Mouse (Mus musculus): ENCODE results near the gene Gm20388. TPM values are rescaled to one million over a fixed set of nuclear protein-coding genes. Genes with fewer than 3 reads are reported as not detected.

The Gm20388 gene
- total and polyA plus RNA-seq, 2 experiments from 2014 or later, result 51.3 TPM; not detected in 1

DNA sequence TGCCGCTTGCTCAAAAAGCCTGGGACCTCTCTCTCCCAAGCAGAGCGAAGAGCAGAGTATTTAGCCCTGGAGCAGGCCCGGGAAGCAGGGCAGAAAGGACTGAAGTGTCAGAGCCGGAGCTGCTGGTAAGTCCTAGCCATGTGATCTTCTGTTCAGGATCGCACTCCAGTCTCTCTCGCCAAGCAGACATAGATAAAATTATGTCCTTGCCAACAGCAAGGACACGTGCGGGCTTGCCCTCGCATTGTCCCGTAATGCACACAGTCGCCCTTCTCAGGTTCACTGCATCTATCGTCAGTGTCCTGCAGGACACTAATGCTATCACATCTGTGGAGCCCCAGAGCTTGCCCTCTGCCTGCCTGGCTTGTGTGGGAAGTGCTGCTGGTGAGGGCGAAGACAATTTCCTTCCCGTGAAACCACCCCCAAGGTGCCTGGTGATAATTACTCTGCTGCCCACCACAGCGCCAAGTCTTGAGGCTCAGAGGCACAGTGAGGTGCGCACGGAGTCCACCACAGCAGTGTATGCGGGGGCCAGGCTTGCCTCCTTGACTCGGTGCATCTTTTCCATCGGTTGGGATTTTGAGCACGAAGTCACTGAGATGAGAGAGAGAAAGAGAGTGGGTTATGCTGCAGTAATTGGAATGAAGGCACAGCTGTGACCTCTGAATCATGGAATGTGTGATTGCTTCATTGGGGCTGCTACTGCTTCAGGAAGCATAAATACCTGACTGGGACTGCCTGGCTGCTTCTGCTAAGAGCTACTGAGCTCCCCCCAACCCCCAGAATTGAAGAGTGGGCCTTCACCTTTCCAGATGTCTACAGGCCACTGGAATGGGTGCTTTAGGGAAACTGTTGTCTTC, 4170.1 kb downstream of the Gm20388 start:
- DNase-seq, result no peak
- no peaks in the 10 kb centered on the region for H3K36me3 ChIP-seq (ENCODE audit: insufficient read depth)
- H3K4me1 ChIP-seq (ENCODE audit: insufficient read depth), result no peaks in the 10 kb centered on the region
- WGBS, result 85% methylated on average over 21 of the region's 21 CpGs
- no peaks in the 10 kb centered on the region for H3K27me3 ChIP-seq (ENCODE audit: insufficient read depth, low read length)
- no peak overlapping the region for H3K4me3 ChIP-seq (ENCODE audit: low read depth, low read length)
- no peak overlapping the region for H3K9ac ChIP-seq
- H3K27ac ChIP-seq (ENCODE audit: low read depth, low read length), result no peak overlapping the region
- no peaks in the 10 kb centered on the region for H3K9me3 ChIP-seq (ENCODE audit: low read length)
- ATAC-seq, result no peak
- no peak overlapping the region for H3K4me2 ChIP-seq (ENCODE audit: low read depth)
- TF ChIP-seq CTCF (IDR thresholded peaks at IDR 0.05; ENCODE audit: low read depth), result no peak

GRCm38 (mm10) chr8:124082616-124083015, 4172.0 kb downstream of the Gm20388 start:
- Histone ChIP-seq H3K27ac (ENCODE audit: low read depth, low read length) (no peak overlapping the region), H3K4me2 (ENCODE audit: low read depth) (no peak overlapping the region), H3K27me3 (ENCODE audit: insufficient read depth, low read length) (no peaks in the 10 kb centered on the region), H3K9ac (no peak overlapping the region), H3K4me1 (ENCODE audit: insufficient read depth) (no peaks in the 10 kb centered on the region), H3K4me3 (ENCODE audit: low read depth, low read length) (no peak overlapping the region), H3K9me3 (ENCODE audit: low read length) (no peaks in the 10 kb centered on the region), H3K36me3 (ENCODE audit: insufficient read depth) (no peaks in the 10 kb centered on the region)
- DNase-seq (no peak), ATAC-seq (no peak)
- no peak for TF ChIP-seq CTCF (IDR thresholded peaks at IDR 0.05; ENCODE audit: low read depth)
- 93% methylated on average over 8 of the region's 8 CpGs for WGBS

DNA sequence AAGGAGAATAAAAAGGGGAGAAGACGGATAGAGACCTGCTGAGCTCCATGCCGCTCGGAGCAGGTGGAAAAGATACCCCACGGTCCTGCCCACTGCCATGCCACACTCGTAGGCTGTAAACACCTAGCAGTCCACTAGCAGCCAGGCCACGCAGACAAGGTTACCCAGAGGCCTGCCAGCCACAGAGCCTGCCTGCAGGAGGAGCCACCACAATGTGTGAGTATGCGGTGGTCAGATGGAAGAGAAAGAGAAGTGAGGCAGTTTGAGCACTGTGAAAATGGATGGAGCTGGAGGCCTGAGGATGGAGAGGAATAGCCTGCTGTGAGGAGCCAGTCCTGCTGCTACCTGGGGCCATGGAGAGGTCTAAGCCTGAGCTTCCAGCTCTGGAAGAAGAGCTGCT, 4173.0 kb downstream of the Gm20388 start:
- H3K4me2 ChIP-seq (ENCODE audit: low read depth), result no peak overlapping the region
- no peak overlapping the region for H3K9ac ChIP-seq
- no peak for DNase-seq
- H3K36me3 ChIP-seq (ENCODE audit: insufficient read depth), result no peaks in the 10 kb centered on the region
- ATAC-seq, result no peak
- no peak for TF ChIP-seq CTCF (IDR thresholded peaks at IDR 0.05; ENCODE audit: low read depth)
- no peak overlapping the region for H3K27ac ChIP-seq (ENCODE audit: low read depth, low read length)
- no peaks in the 10 kb centered on the region for H3K27me3 ChIP-seq (ENCODE audit: insufficient read depth, low read length)
- no peaks in the 10 kb centered on the region for H3K9me3 ChIP-seq (ENCODE audit: low read length)
- no peaks in the 10 kb centered on the region for H3K4me1 ChIP-seq (ENCODE audit: insufficient read depth)
- H3K4me3 ChIP-seq (ENCODE audit: low read depth, low read length), result no peak overlapping the region
- WGBS, result 82% methylated on average over 7 of the region's 7 CpGs

DNA sequence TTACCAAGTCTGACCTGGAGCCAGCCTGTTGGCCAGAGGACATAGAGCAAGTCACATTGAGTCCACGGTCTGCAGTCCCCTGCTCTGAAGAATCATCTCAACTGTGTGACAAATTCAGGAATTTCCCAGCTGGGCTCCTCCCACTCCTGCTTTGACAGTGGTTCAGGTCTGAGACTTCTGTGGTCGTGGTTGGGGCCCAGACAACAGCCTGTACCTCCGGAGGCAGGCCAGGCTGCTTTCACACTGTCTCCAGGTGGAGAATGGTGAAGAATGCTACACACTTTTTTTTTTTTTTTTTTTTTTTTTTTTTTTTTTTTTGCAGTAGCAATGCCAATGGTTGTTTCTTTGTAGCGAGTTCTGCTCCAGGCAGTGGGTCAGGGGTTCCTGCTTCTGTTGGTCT, 4175.0 kb downstream of the Gm20388 start:
- no peak for DNase-seq
- H3K4me3 ChIP-seq (ENCODE audit: low read depth, low read length), result no peak overlapping the region
- H3K36me3 ChIP-seq (ENCODE audit: insufficient read depth), result no peaks in the 10 kb centered on the region
- H3K27me3 ChIP-seq (ENCODE audit: insufficient read depth, low read length), result no peaks in the 10 kb centered on the region
- H3K27ac ChIP-seq (ENCODE audit: low read depth, low read length), result no peak overlapping the region
- ATAC-seq, result no peak
- no peak overlapping the region for H3K9ac ChIP-seq
- WGBS, result 65% methylated on average over 4 of the region's 4 CpGs
- H3K9me3 ChIP-seq (ENCODE audit: low read length), result no peaks in the 10 kb centered on the region
- H3K4me2 ChIP-seq (ENCODE audit: low read depth), result no peak overlapping the region
- no peaks in the 10 kb centered on the region for H3K4me1 ChIP-seq (ENCODE audit: insufficient read depth)
- TF ChIP-seq CTCF (IDR thresholded peaks at IDR 0.05; ENCODE audit: low read depth), result no peak

GRCm38 (mm10) chr8:124088092-124088613, 4177.5 kb downstream of the Gm20388 start:
- no peak for TF ChIP-seq CTCF (IDR thresholded peaks at IDR 0.05; ENCODE audit: low read depth)
- H3K9me3 ChIP-seq (ENCODE audit: low read length), result no peaks in the 10 kb centered on the region
- no peaks in the 10 kb centered on the region for H3K4me1 ChIP-seq (ENCODE audit: insufficient read depth)
- no peaks in the 10 kb centered on the region for H3K27me3 ChIP-seq (ENCODE audit: insufficient read depth, low read length)
- no peaks in the 10 kb centered on the region for H3K36me3 ChIP-seq (ENCODE audit: insufficient read depth)
- DNase-seq (no peak), ATAC-seq (no peak)
- H3K4me2 ChIP-seq (ENCODE audit: low read depth), result no peak overlapping the region
- 49% methylated on average over 11 of the region's 11 CpGs for WGBS
- H3K4me3 ChIP-seq (ENCODE audit: low read depth, low read length), result no peak overlapping the region
- H3K27ac ChIP-seq (ENCODE audit: low read depth, low read length), result no peak overlapping the region
- H3K9ac ChIP-seq, result no peak overlapping the region

DNA sequence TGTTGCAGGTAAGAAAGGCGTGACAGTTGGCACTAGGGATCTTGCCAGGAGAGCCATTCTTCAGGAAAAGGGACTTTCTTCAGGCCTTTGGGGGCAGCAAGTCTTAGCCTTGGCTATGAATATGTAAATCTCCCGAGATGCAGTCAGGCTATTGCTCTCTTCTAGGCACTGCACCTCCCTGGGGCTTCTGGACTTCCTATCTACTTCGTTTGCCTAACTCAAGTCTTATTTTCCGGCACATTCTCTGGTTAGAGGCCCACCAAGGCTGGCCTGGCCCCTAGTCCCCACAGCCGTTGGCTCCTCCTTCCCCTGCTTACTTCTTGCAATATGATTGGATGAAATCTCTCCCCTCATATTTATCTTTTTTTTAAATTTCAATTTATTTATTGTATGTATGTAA, 4178.4 kb downstream of the Gm20388 start:
- 85% methylated on average over 5 of the region's 5 CpGs for WGBS
- Histone ChIP-seq H3K27me3 (ENCODE audit: insufficient read depth, low read length) (no peaks in the 10 kb centered on the region), H3K36me3 (ENCODE audit: insufficient read depth) (no peaks in the 10 kb centered on the region), H3K4me1 (ENCODE audit: insufficient read depth) (no peaks in the 10 kb centered on the region), H3K27ac (ENCODE audit: low read depth, low read length) (no peak overlapping the region), H3K4me2 (ENCODE audit: low read depth) (no peak overlapping the region), H3K9me3 (ENCODE audit: low read length) (no peaks in the 10 kb centered on the region), H3K4me3 (ENCODE audit: low read depth, low read length) (no peak overlapping the region), H3K9ac (no peak overlapping the region)
- no peak for DNase-seq
- no peak for TF ChIP-seq CTCF (IDR thresholded peaks at IDR 0.05; ENCODE audit: low read depth)
- ATAC-seq, result no peak

DNA sequence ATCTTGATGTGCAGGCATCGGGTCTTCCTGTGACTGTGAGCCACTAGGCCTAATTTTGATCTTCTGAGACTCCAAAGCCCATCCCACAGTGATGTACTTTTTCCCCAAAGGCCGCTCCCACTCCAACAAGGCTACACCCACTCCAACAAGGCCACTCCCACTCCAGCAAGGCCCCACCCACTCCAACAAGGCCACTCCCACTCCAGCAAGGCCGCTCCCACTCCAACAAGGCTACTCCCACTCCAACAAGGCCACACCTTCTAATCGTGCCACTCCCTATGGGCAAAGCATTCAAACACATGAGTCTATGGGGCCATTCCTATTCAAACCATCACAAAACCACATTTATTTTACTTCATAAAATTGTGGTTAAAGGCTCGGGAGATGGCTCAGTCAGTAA, 4179.8 kb downstream of the Gm20388 start:
- ATAC-seq (no peak), DNase-seq (no peak)
- 94% methylated on average over 5 of the region's 5 CpGs for WGBS
- H3K4me3 ChIP-seq (ENCODE audit: low read depth, low read length), result no peak overlapping the region
- H3K9me3 ChIP-seq (ENCODE audit: low read length), result no peaks in the 10 kb centered on the region
- TF ChIP-seq CTCF (IDR thresholded peaks at IDR 0.05; ENCODE audit: low read depth), result no peak
- no peaks in the 10 kb centered on the region for H3K36me3 ChIP-seq (ENCODE audit: insufficient read depth)
- no peak overlapping the region for H3K4me2 ChIP-seq (ENCODE audit: low read depth)
- H3K27me3 ChIP-seq (ENCODE audit: insufficient read depth, low read length), result no peaks in the 10 kb centered on the region
- H3K4me1 ChIP-seq (ENCODE audit: insufficient read depth), result no peaks in the 10 kb centered on the region
- H3K9ac ChIP-seq, result no peak overlapping the region
- H3K27ac ChIP-seq (ENCODE audit: low read depth, low read length), result no peak overlapping the region

All from forebrain, postnatal 0 days (tissue).